Mouse (Mus musculus): ENCODE measurements around the gene Tmx1. TPM values are rescaled to one million over a fixed set of nuclear protein-coding genes. Genes with fewer than 3 reads are reported as not detected.
A peak's percentile ranks its signal among the peaks of the same experiment; 100 is the strongest.

Gene Tmx1
- polyA plus RNA-seq, 1 experiment from 2014 or later = 66.8 TPM

GRCm38 (mm10) chr12:70486716-70487480 is 34.0 kb downstream of the Tmx1 start:
- no peak for ATAC-seq
- ChIA-PET POLR2A (no interaction called here), CTCF (no interaction called here)
- no peak for DNase-seq (ENCODE audit: low read depth, low spot score)
- in situ Hi-C loops (cut with MboI; ENCODE audit: low pct_unique_long_range_greater_than_20kb) = no loop called here
- TF ChIP-seq CTCF (IDR thresholded peaks at IDR 0.05) = no peak
- H3K27me3 ChIP-seq = no peaks in the 10 kb centered on the region

- H3K27me3 ChIP-seq = no peaks in the 10 kb centered on the region
- ATAC-seq = no peak
- ChIA-PET POLR2A (no interaction called here), CTCF (interaction anchor here (3.6 kb wide), 1 partner anchor 418 kb away, joined by 16 read pairs; no protein-coding TSS in a partner anchor)
- no peak for TF ChIP-seq CTCF (IDR thresholded peaks at IDR 0.05)
- no peak for DNase-seq (ENCODE audit: low read depth, low spot score)
- in situ Hi-C loops (cut with MboI; ENCODE audit: low pct_unique_long_range_greater_than_20kb) = loop anchor here (10.0 kb wide), 2 partner anchors 212 to 282 kb away; no protein-coding TSS in a partner anchor
Measured at GRCm38 (mm10) chr12:70492441-70492840, 39.5 kb downstream of the Tmx1 start.

- CTCF ChIA-PET = interaction anchor here (0.7 to 4.9 kb wide), 11 partner anchors 26 to 432 kb away, joined by 3 to 48 read pairs (median 3); no protein-coding TSS in a partner anchor
- peak; percentile 68 for TF ChIP-seq CTCF (IDR thresholded peaks at IDR 0.05)
- in situ Hi-C loops (cut with MboI; ENCODE audit: low pct_unique_long_range_greater_than_20kb) = loop anchor here (5.0 to 10.0 kb wide), 3 partner anchors 210 to 418 kb away; no protein-coding TSS in a partner anchor
- POLR2A ChIA-PET = no interaction called here
- peak; percentile 31 for ATAC-seq
- no peak for DNase-seq (ENCODE audit: low read depth, low spot score)
- H3K27me3 ChIP-seq = no peaks in the 10 kb centered on the region
Measured at GRCm38 (mm10) chr12:70494494-70495281, 41.8 kb downstream of the Tmx1 start.

- no peak for ATAC-seq
- DNase-seq (ENCODE audit: low read depth, low spot score) = no peak
- ChIA-PET POLR2A (no interaction called here), CTCF (interaction anchor here (0.7 to 4.9 kb wide), 11 partner anchors 27 to 431 kb away, joined by 3 to 48 read pairs (median 3); no protein-coding TSS in a partner anchor)
- in situ Hi-C loops (cut with MboI; ENCODE audit: low pct_unique_long_range_greater_than_20kb) = loop anchor here (5.0 to 10.0 kb wide), 3 partner anchors 209 to 417 kb away; no protein-coding TSS in a partner anchor
- H3K27me3 ChIP-seq = no peaks in the 10 kb centered on the region
- peak; percentile 69 for TF ChIP-seq CTCF (IDR thresholded peaks at IDR 0.05)
Measured at GRCm38 (mm10) chr12:70495282-70495922, 42.5 kb downstream of the Tmx1 start.

- CTCF ChIA-PET = interaction anchor here (4.9 kb wide), 1 partner anchor 412 kb away, joined by 48 read pairs; no protein-coding TSS in a partner anchor
- ATAC-seq = no peak
- no peak for TF ChIP-seq CTCF (IDR thresholded peaks at IDR 0.05)
Measured at GRCm38 (mm10) chr12:70498091-70498490, 45.2 kb downstream of the Tmx1 start.

GRCm38 (mm10) chr12:70505971-70506370 is 53.1 kb downstream of the Tmx1 start:
- ChIA-PET POLR2A (no interaction called here), CTCF (no interaction called here)
- no peak for DNase-seq (ENCODE audit: low read depth, low spot score)
- in situ Hi-C loops (cut with MboI; ENCODE audit: low pct_unique_long_range_greater_than_20kb) = no loop called here
- TF ChIP-seq CTCF (IDR thresholded peaks at IDR 0.05) = no peak
- ATAC-seq = no peak
- no peaks in the 10 kb centered on the region for H3K27me3 ChIP-seq

More at GRCm38 (mm10) chr12:70498091-70498490, 45.2 kb downstream of the Tmx1 start:
- in situ Hi-C loops (cut with MboI; ENCODE audit: low pct_unique_long_range_greater_than_20kb) = loop anchor here (5.0 to 10.0 kb wide), 3 partner anchors 207 to 414 kb away; no protein-coding TSS in a partner anchor
- H3K27me3 ChIP-seq = no peaks in the 10 kb centered on the region
- no peak for DNase-seq (ENCODE audit: low read depth, low spot score)
- POLR2A ChIA-PET = interaction anchor here (1.8 kb wide), 1 partner anchor 88 kb away, joined by 5 read pairs; no protein-coding TSS in a partner anchor

- CTCF ChIA-PET = interaction anchor here (1.4 to 1.5 kb wide), 2 partner anchors 17 to 398 kb away, joined by 4 to 5 read pairs; no protein-coding TSS in a partner anchor
- in situ Hi-C loops (cut with MboI; ENCODE audit: low pct_unique_long_range_greater_than_20kb) = no loop called here
- POLR2A ChIA-PET = no interaction called here
- no peak for ATAC-seq
- TF ChIP-seq CTCF (IDR thresholded peaks at IDR 0.05) = no peak
- DNase-seq (ENCODE audit: low read depth, low spot score) = no peak
- no peaks in the 10 kb centered on the region for H3K27me3 ChIP-seq
Measured at GRCm38 (mm10) chr12:70512023-70512422, 59.1 kb downstream of the Tmx1 start.

- in situ Hi-C loops (cut with MboI; ENCODE audit: low pct_unique_long_range_greater_than_20kb) = no loop called here
- TF ChIP-seq CTCF (IDR thresholded peaks at IDR 0.05) = peak; percentile 46
- ATAC-seq = no peak
Measured at GRCm38 (mm10) chr12:70512431-70512830, 59.5 kb downstream of the Tmx1 start.

More at GRCm38 (mm10) chr12:70512431-70512830, 59.5 kb downstream of the Tmx1 start:
- H3K27me3 ChIP-seq = no peaks in the 10 kb centered on the region
- POLR2A ChIA-PET = no interaction called here
- DNase-seq (ENCODE audit: low read depth, low spot score) = no peak
- CTCF ChIA-PET = interaction anchor here (1.0 to 1.4 kb wide), 3 partner anchors 9 to 398 kb away, joined by 3 to 5 read pairs (median 4); no protein-coding TSS in a partner anchor

Other genes starting within 250 kb of the Tmx1 start
- gene Pygl, start 221.6 kb upstream of the Tmx1 start, polyA plus RNA-seq (2021) = 0.03 TPM
- not detected for gene Trim9, start 105.5 kb upstream of the Tmx1 start, polyA plus RNA-seq (2021)

All from Patski (cell line).